Mouse (Mus musculus) lung, embryonic 15.5 days (tissue): ENCODE data around the gene Cir1. TPM values are rescaled to one million over a fixed set of nuclear protein-coding genes. Genes with fewer than 3 reads are reported as not detected.

Experiments
- ATAC-seq: fragments of 200-750 bp; cut with Nextera tagmentation; 2 replicates; pipeline ENCODE4 v1.8.0; 2017; ENCODE audit warnings: moderate number of reproducible peaks, borderline replicate concordance; ENCODE audit not compliant: low FRiP score, low TSS enrichment; ENCODE audit errors: extremely low read depth
- H3K27ac ChIP-seq: fragments of 300-500 bp; sonication (generic); 2 replicates; pipeline ENCODE4 v1.5.1; 2015; ENCODE audit warnings: moderate library complexity, mild to moderate bottlenecking, inconsistent platforms
- H3K27me3 ChIP-seq: fragments of 300-500 bp; sonication (generic); 2 replicates; pipeline ENCODE4 v1.6.1; 2015; ENCODE audit warnings: inconsistent platforms
- H3K36me3 ChIP-seq: fragments of 300-500 bp; sonication (generic); 2 replicates; pipeline ENCODE4 v1.6.1; 2015; ENCODE audit warnings: inconsistent platforms
- H3K4me1 ChIP-seq: fragments of 300-500 bp; sonication (generic); 2 replicates; pipeline ENCODE4 v1.6.1; 2015; ENCODE audit warnings: inconsistent platforms
- H3K4me2 ChIP-seq: fragments of 300-500 bp; sonication (generic); 2 replicates; pipeline ENCODE4 v1.6.1; 2015; ENCODE audit warnings: inconsistent platforms, mild to moderate bottlenecking, moderate library complexity
- H3K4me3 ChIP-seq: fragments of 300-500 bp; sonication (generic); 2 replicates; pipeline ENCODE4 v1.5.1; 2015; ENCODE audit warnings: mild to moderate bottlenecking, inconsistent platforms
- H3K9ac ChIP-seq: fragments of 300-500 bp; sonication (generic); 2 replicates; pipeline ENCODE4 v1.6.1; 2015; ENCODE audit warnings: inconsistent platforms
- H3K9me3 ChIP-seq: fragments of 300-500 bp; sonication (generic); 2 replicates; pipeline ENCODE4 v1.6.1; 2016; ENCODE audit warnings: inconsistent platforms
- WGBS: fragments of 180-500 bp; shearing (Covaris S2); methylation state at CpG from one replicate; pipeline ENCODE4 v1.1.7; 2015; 5-methylcytosine and 5-hydroxymethylcytosine counted together
- polyA plus RNA-seq: library from polyadenylated mRNA; unstranded; fragments of >200 nt; fragmentation: Nextera tagmentation; extraction: Ambion mirVana; gene quantifications from 2 replicates; pipeline ENCODE4 v1.2.1, GENCODE M21; 2015

The Cir1 gene
- polyA plus RNA-seq, 1 experiment from 2014 or later = 25.7 TPM

DNA sequence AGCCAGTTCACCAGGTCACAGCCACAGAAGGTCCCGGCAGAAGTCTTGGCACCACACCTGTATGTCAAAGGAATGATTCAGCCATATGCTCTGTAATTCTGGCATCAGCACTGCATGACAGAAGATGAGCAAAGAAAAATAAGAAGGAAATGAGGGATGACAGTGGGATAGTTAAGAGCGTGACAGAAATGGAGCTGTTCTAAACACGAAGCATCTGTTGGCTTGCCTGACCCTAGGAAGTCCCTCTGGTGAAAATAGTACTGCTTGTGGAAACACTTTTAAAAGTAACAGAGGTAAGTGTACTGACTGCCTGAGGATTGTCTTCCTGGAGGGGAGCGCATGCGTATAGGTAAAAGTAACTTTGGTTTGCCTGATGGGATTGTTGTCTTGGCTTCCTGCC, 31.2 kb upstream of the Cir1 start:
- no peak overlapping the region for H3K9ac ChIP-seq
- H3K27ac ChIP-seq = no peak overlapping the region
- no peaks in the 10 kb centered on the region for H3K9me3 ChIP-seq
- H3K4me1 ChIP-seq = peaks cover 6% of the 10 kb centered on the region; the same call in 1 of the 2 replicates
- no peak overlapping the region for H3K4me3 ChIP-seq
- ATAC-seq = no peak
- no peak overlapping the region for H3K4me2 ChIP-seq
- H3K27me3 ChIP-seq = no peaks in the 10 kb centered on the region
- no peaks in the 10 kb centered on the region for H3K36me3 ChIP-seq
- 65% methylated on average over 5 of the region's 5 CpGs for WGBS

DNA sequence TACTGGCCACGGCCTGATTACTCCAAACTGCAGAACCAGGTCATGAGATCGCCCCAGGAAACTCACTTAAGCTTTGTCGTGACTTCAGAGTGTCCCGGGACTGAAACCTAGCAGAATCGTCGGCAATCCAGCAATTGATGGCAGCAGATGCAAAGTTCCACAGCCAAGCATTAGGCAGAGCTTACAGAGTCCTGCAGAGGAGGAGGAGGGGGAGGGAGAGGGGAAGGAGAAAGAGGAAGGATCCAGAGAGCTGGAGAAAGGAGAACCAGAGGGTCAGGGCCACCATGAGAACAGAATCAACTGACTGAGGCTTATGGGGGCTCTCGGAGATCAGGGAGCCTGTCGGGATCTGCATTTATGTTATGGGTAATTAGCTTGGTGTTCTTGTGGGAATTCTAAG, 25.9 kb upstream of the Cir1 start:
- H3K9ac ChIP-seq = no peak overlapping the region
- no peaks in the 10 kb centered on the region for H3K36me3 ChIP-seq
- no peak overlapping the region for H3K4me2 ChIP-seq
- no peak for ATAC-seq
- no peak overlapping the region for H3K27ac ChIP-seq
- H3K4me3 ChIP-seq = no peak overlapping the region
- WGBS = 77% methylated on average over 8 of the region's 8 CpGs
- H3K27me3 ChIP-seq = no peaks in the 10 kb centered on the region
- peaks cover 1% of the 10 kb centered on the region; the same call in 1 of the 2 replicates for H3K4me1 ChIP-seq
- no peaks in the 10 kb centered on the region for H3K9me3 ChIP-seq

GRCm38 (mm10) chr2:73335949-73336348, 23.4 kb upstream of the Cir1 start:
- no peak overlapping the region for H3K27ac ChIP-seq
- H3K27me3 ChIP-seq = no peaks in the 10 kb centered on the region
- no peak overlapping the region for H3K9ac ChIP-seq
- no peak overlapping the region for H3K4me3 ChIP-seq
- no peaks in the 10 kb centered on the region for H3K4me1 ChIP-seq
- no peak for ATAC-seq
- no peaks in the 10 kb centered on the region for H3K9me3 ChIP-seq
- no peaks in the 10 kb centered on the region for H3K36me3 ChIP-seq
- H3K4me2 ChIP-seq = no peak overlapping the region
- 81% methylated on average over 3 of the region's 3 CpGs for WGBS

DNA sequence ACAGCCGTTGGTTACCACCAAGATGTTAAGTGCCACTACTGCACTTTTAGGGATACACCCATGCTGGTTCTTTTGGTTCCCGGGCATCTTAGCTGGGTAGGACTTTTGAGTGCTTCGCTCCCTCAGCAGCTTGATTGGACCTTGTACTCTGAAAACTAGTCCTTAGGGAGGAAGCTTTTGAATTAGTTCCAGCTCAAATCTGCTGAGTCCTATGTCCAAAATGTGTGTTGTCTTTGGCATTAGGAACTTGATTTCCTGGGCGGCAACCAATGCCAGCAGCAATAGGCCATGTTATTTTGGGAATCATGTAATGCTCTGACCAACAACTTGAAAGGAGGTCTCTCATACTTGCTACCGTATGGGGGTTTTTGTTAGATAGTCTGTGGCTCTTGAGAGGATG, 13.4 kb upstream of the Cir1 start:
- Histone ChIP-seq H3K9ac (no peak overlapping the region), H3K27ac (no peak overlapping the region), H3K9me3 (no peaks in the 10 kb centered on the region), H3K36me3 (no peaks in the 10 kb centered on the region), H3K4me3 (no peak overlapping the region), H3K4me1 (no peaks in the 10 kb centered on the region), H3K27me3 (no peaks in the 10 kb centered on the region), H3K4me2 (no peak overlapping the region)
- no peak for ATAC-seq
- WGBS = 85% methylated on average over 5 of the region's 5 CpGs

DNA sequence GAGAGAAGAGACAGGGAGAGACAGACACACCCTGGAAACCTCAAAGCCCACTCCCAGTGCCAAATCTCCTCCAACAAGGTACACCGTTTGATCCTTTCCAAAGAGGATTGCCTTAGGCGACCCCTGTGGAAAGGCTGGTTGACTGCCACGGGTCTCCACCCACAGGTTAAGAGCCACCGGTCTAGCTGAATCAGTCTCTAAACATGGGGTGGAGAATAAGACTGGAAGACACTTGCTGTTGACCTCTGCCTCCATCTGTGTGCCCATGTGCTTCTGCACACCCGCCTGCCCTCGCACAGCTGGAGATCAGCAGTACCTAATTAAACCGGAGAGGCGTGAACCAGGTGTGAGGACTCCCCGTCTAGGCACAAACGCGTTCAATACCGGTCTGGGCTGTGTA, 10.5 kb upstream of the Cir1 start:
- no peaks in the 10 kb centered on the region for H3K4me1 ChIP-seq
- H3K9ac ChIP-seq = no peak overlapping the region
- H3K27ac ChIP-seq = no peak overlapping the region

DNA sequence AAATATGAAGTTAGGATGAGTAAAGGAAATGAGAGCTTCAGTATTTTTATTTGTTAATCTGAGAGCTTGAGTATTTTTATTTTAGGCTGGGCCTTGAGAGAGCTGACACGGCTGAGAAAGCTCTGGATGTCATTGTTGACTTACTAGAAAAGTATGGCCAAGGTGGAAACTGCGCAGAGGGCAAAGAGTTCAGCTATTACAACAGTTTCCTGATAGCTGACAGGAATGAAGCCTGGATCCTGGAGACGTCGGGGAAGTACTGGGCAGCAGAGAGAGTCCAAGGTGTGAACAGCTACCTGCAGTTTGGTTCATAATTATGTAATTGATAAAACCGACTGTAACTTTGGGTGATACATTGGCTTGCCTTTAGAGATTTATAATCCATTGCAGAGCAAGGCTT, 6.7 kb upstream of the Cir1 start:
- Histone ChIP-seq H3K4me3 (no peak overlapping the region), H3K27ac (no peak overlapping the region), H3K4me2 (no peak overlapping the region), H3K9me3 (no peaks in the 10 kb centered on the region), H3K36me3 (peaks cover 3% of the 10 kb centered on the region; the same call in 1 of the 2 replicates), H3K27me3 (no peaks in the 10 kb centered on the region), H3K4me1 (no peaks in the 10 kb centered on the region), H3K9ac (no peak overlapping the region)
- no peak for ATAC-seq
- 77% methylated on average over 5 of the region's 5 CpGs for WGBS

More for the DNA sequence above, 10.5 kb upstream of the Cir1 start:
- H3K4me3 ChIP-seq = no peak overlapping the region
- peaks cover 3% of the 10 kb centered on the region; the same call in 1 of the 2 replicates for H3K36me3 ChIP-seq
- H3K27me3 ChIP-seq = no peaks in the 10 kb centered on the region
- no peaks in the 10 kb centered on the region for H3K9me3 ChIP-seq
- no peak overlapping the region for H3K4me2 ChIP-seq
- WGBS = 58% methylated on average over 12 of the region's 12 CpGs
- ATAC-seq = no peak

DNA sequence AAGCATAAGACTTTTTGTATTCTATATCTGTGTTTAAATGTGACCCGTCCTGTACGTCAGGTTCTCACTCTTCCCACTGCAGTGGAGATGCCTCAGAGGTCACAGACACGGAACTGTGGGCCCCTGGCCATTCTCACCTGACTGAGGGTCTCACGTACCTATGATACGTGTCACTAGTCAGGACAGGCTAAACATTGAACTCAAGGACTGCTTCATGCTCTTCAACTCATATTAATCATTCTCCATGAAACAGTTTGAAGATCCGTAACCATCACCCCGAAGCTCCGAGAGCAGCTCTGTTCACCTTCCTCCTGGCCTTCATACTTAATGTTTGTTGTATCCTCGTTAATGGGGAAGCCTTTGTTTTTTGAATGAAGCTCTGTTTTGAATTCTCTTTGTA, 4.9 kb upstream of the Cir1 start:
- no peaks in the 10 kb centered on the region for H3K27me3 ChIP-seq
- H3K4me1 ChIP-seq = peaks cover 11% of the 10 kb centered on the region; the same call in 1 of the 2 replicates
- no peak overlapping the region for H3K4me2 ChIP-seq
- H3K36me3 ChIP-seq = peaks cover 3% of the 10 kb centered on the region; the same call in 1 of the 2 replicates
- no peak overlapping the region for H3K4me3 ChIP-seq
- H3K9me3 ChIP-seq = no peaks in the 10 kb centered on the region
- no peak for ATAC-seq
- no peak overlapping the region for H3K9ac ChIP-seq
- 88% methylated on average over 9 of the region's 9 CpGs for WGBS
- H3K27ac ChIP-seq = no peak overlapping the region

DNA sequence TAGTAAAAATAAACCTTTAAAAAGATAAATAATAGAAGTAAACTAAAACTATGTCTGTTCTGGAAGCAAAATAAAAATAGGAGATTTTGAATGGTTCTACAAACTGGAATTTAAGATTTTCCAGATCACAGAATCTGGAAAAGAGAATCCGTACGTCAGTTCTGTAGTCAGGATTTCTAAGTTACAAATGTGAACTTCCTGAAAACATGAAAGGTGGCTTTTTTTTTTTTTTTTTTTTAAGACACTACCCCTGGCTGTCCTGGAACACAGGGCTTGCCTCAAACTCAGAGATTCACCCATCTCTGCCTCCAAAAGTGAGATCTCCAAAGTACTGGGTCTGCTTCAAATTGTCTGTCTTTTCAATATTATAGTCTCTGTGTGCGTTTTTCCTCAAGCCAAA, 1.8 kb upstream of the Cir1 start:
- 85% methylated on average over 3 of the region's 3 CpGs for WGBS
- Histone ChIP-seq H3K36me3 (peaks cover 9% of the 10 kb centered on the region; the same call in 1 of the 2 replicates), H3K9me3 (no peaks in the 10 kb centered on the region)

GRCm38 (mm10) chr2:73313117-73313501, 608 bp upstream of the Cir1 start:
- Histone ChIP-seq H3K4me1 (peaks cover 17% of the 10 kb centered on the region), H3K9ac (peak overlapping the region; percentile 65), H3K4me3 (peak overlapping the region; percentile 86), H3K4me2 (peak overlapping the region; percentile 62), H3K36me3 (peaks cover 14% of the 10 kb centered on the region), H3K9me3 (no peaks in the 10 kb centered on the region), H3K27me3 (no peaks in the 10 kb centered on the region), H3K27ac (peak overlapping the region; percentile 90)
- ATAC-seq = peak; percentile 44; the same call in 1 of the 2 replicates
- WGBS = 27% methylated on average over 14 of the region's 14 CpGs

More for the DNA sequence above, 1.8 kb upstream of the Cir1 start:
- H3K4me2 ChIP-seq = no peak overlapping the region
- H3K4me3 ChIP-seq = no peak overlapping the region
- no peak overlapping the region for H3K9ac ChIP-seq
- peaks cover 17% of the 10 kb centered on the region for H3K4me1 ChIP-seq
- H3K27me3 ChIP-seq = no peaks in the 10 kb centered on the region
- no peak overlapping the region for H3K27ac ChIP-seq
- no peak for ATAC-seq

DNA sequence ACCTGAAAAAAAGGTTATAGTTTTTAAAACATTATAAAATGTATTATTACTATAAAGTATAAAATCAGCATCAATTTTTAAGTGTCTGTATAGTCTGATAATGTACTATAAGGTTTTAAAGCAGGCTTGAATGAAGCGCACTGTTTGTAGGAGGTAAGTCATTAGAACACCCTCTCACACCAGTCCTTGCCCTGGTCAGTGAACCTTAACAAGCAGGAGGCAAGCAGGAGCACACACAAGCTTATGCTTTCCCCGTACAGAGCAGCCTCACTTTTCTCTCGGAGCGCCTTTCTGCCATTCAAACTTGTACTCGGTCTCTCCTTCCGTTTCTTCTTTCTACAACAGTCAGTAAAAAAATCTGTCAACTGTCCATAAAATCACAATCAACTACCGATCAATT, 6.5 kb downstream of the Cir1 start:
- Histone ChIP-seq H3K9me3 (no peaks in the 10 kb centered on the region), H3K4me1 (no peaks in the 10 kb centered on the region; the same call in 1 of the 2 replicates), H3K4me2 (no peak overlapping the region), H3K9ac (no peak overlapping the region), H3K27ac (no peak overlapping the region), H3K36me3 (peaks cover 53% of the 10 kb centered on the region), H3K4me3 (no peak overlapping the region), H3K27me3 (no peaks in the 10 kb centered on the region)
- WGBS = 89% methylated on average over 7 of the region's 7 CpGs
- ATAC-seq = no peak

DNA sequence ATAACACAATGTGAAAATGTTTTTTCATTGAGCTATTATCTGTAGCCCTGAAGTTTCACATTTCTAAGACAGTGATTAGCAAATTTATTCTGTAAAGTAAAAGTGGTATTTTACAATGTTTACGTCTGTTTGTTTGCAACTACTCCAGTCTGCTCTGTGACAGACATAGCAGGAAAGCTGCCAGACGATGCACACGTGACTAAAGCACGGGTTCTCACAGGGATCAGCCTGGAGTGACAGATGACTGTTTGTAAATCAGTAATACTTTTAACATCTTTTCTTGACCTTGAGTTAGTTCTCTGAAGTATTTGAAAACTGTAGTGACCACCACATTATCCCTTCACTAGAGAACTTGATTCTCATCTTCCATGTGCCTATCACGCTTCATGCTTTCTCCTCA, 8.0 kb downstream of the Cir1 start:
- Histone ChIP-seq H3K27me3 (no peaks in the 10 kb centered on the region), H3K4me3 (no peak overlapping the region), H3K4me1 (no peaks in the 10 kb centered on the region), H3K9ac (no peak overlapping the region), H3K4me2 (no peak overlapping the region), H3K9me3 (no peaks in the 10 kb centered on the region), H3K36me3 (peaks cover 52% of the 10 kb centered on the region), H3K27ac (no peak overlapping the region)
- WGBS = 78% methylated on average over 5 of the region's 5 CpGs
- no peak for ATAC-seq

- ATAC-seq = no peak
- Histone ChIP-seq H3K9ac (no peak overlapping the region), H3K36me3 (peaks cover 43% of the 10 kb centered on the region), H3K9me3 (no peaks in the 10 kb centered on the region), H3K27me3 (no peaks in the 10 kb centered on the region), H3K27ac (no peak overlapping the region), H3K4me2 (no peak overlapping the region), H3K4me1 (no peaks in the 10 kb centered on the region), H3K4me3 (no peak overlapping the region)
- WGBS = 91% methylated on average over 9 of the region's 9 CpGs
These were observed 9.8 kb downstream of the Cir1 start for GRCm38 (mm10) chr2:73302722-73303121.

DNA sequence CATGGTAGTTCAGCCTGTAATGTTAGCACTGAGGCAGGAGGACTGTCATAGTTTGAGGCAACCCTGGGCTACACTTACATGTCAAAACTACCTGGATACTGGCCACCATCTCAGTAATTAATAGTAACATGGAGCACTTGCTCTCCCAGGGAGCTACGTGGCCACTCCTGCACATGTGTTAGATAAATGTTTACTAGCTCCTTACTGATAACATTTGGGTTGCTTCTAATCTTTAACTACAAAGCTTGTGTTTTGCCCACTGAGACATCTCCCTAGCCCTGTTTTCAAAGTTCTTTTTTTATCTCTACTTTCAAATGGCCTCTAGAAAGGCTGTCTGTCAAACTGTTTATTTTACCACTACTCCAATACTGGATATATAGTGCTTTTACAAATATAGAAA, 10.5 kb downstream of the Cir1 start:
- no peak overlapping the region for H3K4me3 ChIP-seq
- peaks cover 47% of the 10 kb centered on the region for H3K36me3 ChIP-seq
- 61% methylated on average over 1 of the region's 1 CpGs for WGBS
- ATAC-seq = no peak
- no peak overlapping the region for H3K4me2 ChIP-seq
- H3K27ac ChIP-seq = no peak overlapping the region
- H3K27me3 ChIP-seq = no peaks in the 10 kb centered on the region
- no peak overlapping the region for H3K9ac ChIP-seq
- no peaks in the 10 kb centered on the region for H3K9me3 ChIP-seq
- no peaks in the 10 kb centered on the region for H3K4me1 ChIP-seq
